Mouse (Mus musculus): ENCODE results near the gene Phf21a. TPM values are rescaled to one million over a fixed set of nuclear protein-coding genes. Genes with fewer than 3 reads are reported as not detected.

Phf21a gene
- total RNA-seq, 2 experiments from 2014 or later, result 97.9 to 104 TPM

GRCm38 (mm10) chr2:92375099-92375623 lies 282.2 kb downstream of the Phf21a start:
- peak; percentile 81 to 88 for DNase-seq (ENCODE audit: extremely low spot score in 1 of 2, low spot score in 1 of 2)

- no peak for DNase-seq (ENCODE audit: extremely low spot score in 1 of 2, low spot score in 1 of 2)
Observed at GRCm38 (mm10) chr2:92375788-92376187, 282.9 kb downstream of the Phf21a start.

- DNase-seq (ENCODE audit: extremely low spot score in 1 of 2, low spot score in 1 of 2), result no peak
Observed at GRCm38 (mm10) chr2:92376300-92376699, 283.4 kb downstream of the Phf21a start.

GRCm38 (mm10) chr2:92377320-92377719 lies 284.4 kb downstream of the Phf21a start:
- DNase-seq (ENCODE audit: extremely low spot score in 1 of 2, low spot score in 1 of 2), result no peak

GRCm38 (mm10) chr2:92379783-92380494 lies 287.0 kb downstream of the Phf21a start:
- no peak for DNase-seq (ENCODE audit: extremely low spot score in 1 of 2, low spot score in 1 of 2)

- no peak for DNase-seq (ENCODE audit: extremely low spot score in 1 of 2, low spot score in 1 of 2)
Observed at GRCm38 (mm10) chr2:92380495-92381050, 287.7 kb downstream of the Phf21a start.

GRCm38 (mm10) chr2:92381161-92381560 lies 288.2 kb downstream of the Phf21a start:
- DNase-seq (ENCODE audit: extremely low spot score in 1 of 2, low spot score in 1 of 2), result no peak

GRCm38 (mm10) chr2:92381901-92382588 lies 289.1 kb downstream of the Phf21a start, which contains the start of gene 1700029I15Rik:
1700029I15Rik (plus strand) TSS chr2:92382538.
- no peak for DNase-seq (ENCODE audit: extremely low spot score in 1 of 2, low spot score in 1 of 2)

GRCm38 (mm10) chr2:92382759-92383158 lies 289.8 kb downstream of the Phf21a start:
- DNase-seq (ENCODE audit: extremely low spot score in 1 of 2, low spot score in 1 of 2), result no peak

- no peak for DNase-seq (ENCODE audit: extremely low spot score in 1 of 2, low spot score in 1 of 2)
Observed at GRCm38 (mm10) chr2:92384101-92384500, 291.2 kb downstream of the Phf21a start.

- no peak for DNase-seq (ENCODE audit: extremely low spot score in 1 of 2, low spot score in 1 of 2)
Observed at GRCm38 (mm10) chr2:92385113-92386051, 292.5 kb downstream of the Phf21a start.

GRCm38 (mm10) chr2:92386821-92387570 lies 294.1 kb downstream of the Phf21a start:
- no peak for DNase-seq (ENCODE audit: extremely low spot score in 1 of 2, low spot score in 1 of 2)

- DNase-seq (ENCODE audit: extremely low spot score in 1 of 2, low spot score in 1 of 2), result no peak
Observed at GRCm38 (mm10) chr2:92387646-92388045, 294.7 kb downstream of the Phf21a start.

- no peak for DNase-seq (ENCODE audit: extremely low spot score in 1 of 2, low spot score in 1 of 2)
Observed at GRCm38 (mm10) chr2:92388081-92388517, 295.2 kb downstream of the Phf21a start.

GRCm38 (mm10) chr2:92388891-92389641 lies 296.1 kb downstream of the Phf21a start:
- peak; percentile 71 to 77 for DNase-seq (ENCODE audit: extremely low spot score in 1 of 2, low spot score in 1 of 2)

GRCm38 (mm10) chr2:92389645-92390044 lies 296.7 kb downstream of the Phf21a start:
- DNase-seq (ENCODE audit: extremely low spot score in 1 of 2, low spot score in 1 of 2), result no peak

- no peak for DNase-seq (ENCODE audit: extremely low spot score in 1 of 2, low spot score in 1 of 2)
Observed at GRCm38 (mm10) chr2:92390206-92390930, 297.5 kb downstream of the Phf21a start.

GRCm38 (mm10) chr2:92391116-92391515 lies 298.2 kb downstream of the Phf21a start:
- DNase-seq (ENCODE audit: extremely low spot score in 1 of 2, low spot score in 1 of 2), result no peak
